Mouse (Mus musculus) G1E (cell line): ENCODE measurements around the gene Prm1. TPM values are rescaled to one million over a fixed set of nuclear protein-coding genes. Genes with fewer than 3 reads are reported as not detected.
A peak's percentile ranks its signal among the peaks of the same experiment; 100 is the strongest.

ENCODE experiments used
- ATAC-seq: 2 replicates; pipeline ENCODE4 v1.8.0; 2016; ENCODE audit warnings: mild to moderate bottlenecking; ENCODE audit not compliant: insufficient number of reproducible peaks, poor library complexity, low FRiP score, severe bottlenecking; ENCODE audit errors: extremely low read depth
- DNase-seq: peaks from one replicate; pipeline ENCODE4 v3.0.0; 2012; ENCODE audit warnings: low spot score
- H3K27me3 ChIP-seq: 2 replicates; pipeline ENCODE4 v1.6.1; 2012; ENCODE audit warnings: mild to moderate bottlenecking, low read length, inconsistent platforms; ENCODE audit not compliant: insufficient read depth
- H3K36me3 ChIP-seq: replicated peaks from 2 replicates; pipeline ENCODE3; 2012; ENCODE audit warnings: mild to moderate bottlenecking, inconsistent platforms
- H3K4me1 ChIP-seq: 2 replicates; pipeline ENCODE4 v1.6.1; 2012; ENCODE audit warnings: low read depth, low read length, inconsistent platforms, mixed read lengths; ENCODE audit not compliant: insufficient read depth
- H3K4me3 ChIP-seq: 2 replicates; pipeline ENCODE4 v1.5.1; 2012; ENCODE audit warnings: low read depth, mild to moderate bottlenecking, inconsistent platforms, low read length, moderate library complexity, mixed read lengths
- H3K9me3 ChIP-seq: replicated peaks from 2 replicates; pipeline ENCODE4 v1.6.1; 2012; ENCODE audit warnings: inconsistent platforms
- CTCF ChIP-seq: IDR thresholded peaks from 2 replicates; pipeline ENCODE4 v1.5.1; 2012; ENCODE audit warnings: low read depth, low read length, inconsistent platforms, mixed read lengths
- GATA1 ChIP-seq: IDR thresholded peaks from 2 replicates; pipeline ENCODE4 v1.6.1; 2012; ENCODE audit warnings: borderline replicate concordance, low read length, inconsistent platforms, mixed read lengths
- GATA2 ChIP-seq: IDR thresholded peaks from 2 replicates; pipeline ENCODE4 v1.6.1; 2012; ENCODE audit warnings: low read depth, low read length, inconsistent platforms, borderline replicate concordance
- POLR2AphosphoS5 ChIP-seq: IDR thresholded peaks from 2 replicates; pipeline ENCODE4 v1.6.1; 2012; ENCODE audit warnings: low read depth, low read length, inconsistent platforms; ENCODE audit not compliant: insufficient replicate concordance
- TAL1 ChIP-seq: conservative IDR thresholded peaks from 2 replicates; pipeline ENCODE4 v1.6.1; 2012; ENCODE audit warnings: low read depth, low read length, inconsistent platforms, mixed read lengths
- polyA plus RNA-seq: library from polyadenylated mRNA; stranded (reverse); fragments of >175 nt; gene quantifications from 2 replicates; pipeline ENCODE4 v1.2.3, GENCODE M21; 2012
- total RNA-seq, 2 experiments: library from RNA; stranded (forward) in 1 of 2; stranded (reverse) in 1 of 2; fragments of 200-1000 nt in 1 of 2; fragments of >200 nt in 1 of 2; fragmentation: Nextera tagmentation in 1 of 2; gene quantifications; 2 replicates each; pipeline ENCODE4 v1.2.3; 2014 to 2017

Gene Prm1
- total and polyA plus RNA-seq, 3 experiments: not detected

DNA sequence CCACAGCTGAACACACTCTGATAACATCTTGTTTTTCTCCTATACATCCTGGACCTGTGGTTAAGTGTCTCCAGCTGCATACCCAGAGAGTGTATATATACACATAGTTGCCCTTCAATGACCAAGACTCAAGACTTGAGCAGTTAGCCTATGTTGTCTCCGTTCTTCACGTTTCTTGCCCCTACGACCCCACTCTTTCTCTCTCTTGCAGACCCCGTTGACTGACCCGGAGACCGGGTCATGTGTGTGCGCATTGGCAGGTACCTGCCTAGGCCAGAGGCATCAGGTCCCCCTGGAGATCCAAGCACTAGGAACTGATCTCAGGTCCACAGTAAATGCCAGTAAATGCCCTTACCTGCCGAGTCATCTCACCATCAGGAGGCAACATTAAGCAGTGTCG, 21.6 kb upstream of the Prm1 start:
- no peak overlapping the region for H3K4me3 ChIP-seq
- no peak for DNase-seq
- peaks cover 26% of the 10 kb centered on the region for H3K27me3 ChIP-seq
- TF ChIP-seq GATA1 (no peak), CTCF (no peak), TAL1 (no peak), POLR2AphosphoS5 (no peak), GATA2 (no peak)
- peaks cover 3% of the 10 kb centered on the region; the same call in 1 of the 2 replicates for H3K4me1 ChIP-seq
- no peaks in the 10 kb centered on the region for H3K36me3 ChIP-seq
- H3K9me3 ChIP-seq: 0 out of 2 replicates have a peak, but pooled peaks cover 2% of the 10 kb centered on the region
- no peak for ATAC-seq

DNA sequence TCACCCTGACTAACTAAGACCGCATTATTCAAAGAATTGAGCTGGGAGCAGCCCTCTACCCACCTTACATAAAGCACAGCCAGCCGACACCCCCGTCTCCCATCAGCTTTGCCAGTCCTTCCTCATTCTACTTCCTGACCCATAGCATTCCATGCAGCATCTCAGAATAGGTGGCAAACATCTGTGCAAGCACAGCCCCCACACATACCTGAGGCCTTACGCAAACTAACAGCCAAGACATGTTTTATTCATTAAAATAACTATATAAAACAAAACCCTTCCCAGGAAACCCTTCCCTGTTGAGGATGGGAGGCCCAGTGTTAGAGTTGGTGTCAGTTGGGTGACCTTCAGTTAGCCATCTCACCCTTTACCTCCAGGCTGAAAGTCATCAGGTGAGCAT, 20.2 kb upstream of the Prm1 start:
- Histone ChIP-seq H3K27me3 (peaks cover 37% of the 10 kb centered on the region), H3K4me1 (no peaks in the 10 kb centered on the region), H3K36me3 (no peaks in the 10 kb centered on the region), H3K9me3 (no peaks in the 10 kb centered on the region), H3K4me3 (no peak overlapping the region)
- ATAC-seq (no peak), DNase-seq (no peak)
- TF ChIP-seq POLR2AphosphoS5 (no peak), GATA1 (no peak), TAL1 (no peak), CTCF (no peak), GATA2 (no peak)

DNA sequence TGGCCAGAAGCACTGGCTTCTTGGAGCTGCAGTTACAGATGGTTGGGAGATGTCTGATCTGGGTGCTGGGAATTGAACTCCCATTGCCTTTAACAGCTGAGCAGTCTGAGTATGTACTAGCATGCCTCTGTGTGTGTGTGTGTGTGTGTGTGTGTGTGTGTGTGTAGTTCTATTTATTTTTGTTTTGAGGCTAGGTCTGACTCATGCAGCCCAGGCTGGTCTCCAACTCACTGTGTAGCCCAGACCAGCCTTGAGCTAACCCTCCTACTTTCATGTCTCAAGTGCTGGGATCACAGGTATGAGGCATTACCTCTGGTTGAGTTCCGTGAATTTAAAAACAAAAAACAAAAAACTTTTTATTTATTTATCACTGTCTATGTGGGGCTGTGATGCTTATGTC, 18.9 kb upstream of the Prm1 start:
- no peak for ATAC-seq
- no peaks in the 10 kb centered on the region for H3K4me1 ChIP-seq
- H3K27me3 ChIP-seq: peaks cover 49% of the 10 kb centered on the region
- no peaks in the 10 kb centered on the region for H3K9me3 ChIP-seq
- H3K36me3 ChIP-seq: no peaks in the 10 kb centered on the region
- H3K4me3 ChIP-seq: no peak overlapping the region
- TF ChIP-seq POLR2AphosphoS5 (no peak), GATA2 (no peak), TAL1 (no peak), GATA1 (no peak), CTCF (no peak)
- DNase-seq: no peak

DNA sequence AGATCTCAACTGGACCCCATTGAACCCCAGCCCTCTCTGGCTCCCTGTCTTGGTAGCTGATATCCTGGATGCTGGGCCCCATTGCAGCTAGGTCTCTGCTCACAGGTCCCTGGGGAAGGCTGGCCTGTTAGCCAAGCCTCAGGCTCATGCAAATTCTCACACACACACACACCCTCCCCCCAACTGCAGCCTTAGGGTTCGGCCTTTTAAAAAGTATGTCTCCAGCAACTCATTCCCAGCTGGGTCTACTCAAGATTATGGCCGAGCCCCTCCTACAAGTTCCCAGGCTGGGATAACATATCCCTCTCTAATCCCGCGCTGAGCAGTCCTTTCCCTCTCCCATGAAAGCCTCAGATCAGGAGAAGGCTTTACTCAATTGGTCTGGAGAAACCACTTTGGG, 15.7 kb upstream of the Prm1 start:
- no peaks in the 10 kb centered on the region for H3K4me1 ChIP-seq
- DNase-seq (no peak), ATAC-seq (no peak)
- H3K27me3 ChIP-seq: peaks cover 57% of the 10 kb centered on the region
- no peaks in the 10 kb centered on the region for H3K9me3 ChIP-seq
- TF ChIP-seq TAL1: no peak
- no peak for TF ChIP-seq CTCF
- TF ChIP-seq GATA2: no peak
- no peak for TF ChIP-seq GATA1
- H3K4me3 ChIP-seq: no peak overlapping the region
- H3K36me3 ChIP-seq: no peaks in the 10 kb centered on the region

DNA sequence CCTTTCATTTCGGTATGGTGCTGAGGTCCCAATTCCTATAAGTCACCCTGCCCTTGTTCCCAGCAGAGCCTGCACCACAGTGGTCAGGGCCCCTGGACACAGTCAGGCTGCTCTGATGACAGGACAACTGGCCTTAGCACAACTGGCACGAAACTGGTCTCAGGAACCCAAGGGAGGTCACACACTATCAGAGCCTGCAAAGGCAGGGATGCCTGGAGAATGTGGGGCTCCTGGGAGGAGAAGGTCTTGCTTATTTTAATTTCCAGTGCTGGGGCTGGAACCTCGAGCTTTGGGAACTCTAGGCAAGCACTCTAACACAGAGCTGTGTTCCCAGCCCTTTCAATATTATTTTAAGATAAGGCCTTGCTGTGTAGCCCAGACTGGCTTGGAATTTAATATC, 14.3 kb upstream of the Prm1 start:
- ATAC-seq: no peak

DNA sequence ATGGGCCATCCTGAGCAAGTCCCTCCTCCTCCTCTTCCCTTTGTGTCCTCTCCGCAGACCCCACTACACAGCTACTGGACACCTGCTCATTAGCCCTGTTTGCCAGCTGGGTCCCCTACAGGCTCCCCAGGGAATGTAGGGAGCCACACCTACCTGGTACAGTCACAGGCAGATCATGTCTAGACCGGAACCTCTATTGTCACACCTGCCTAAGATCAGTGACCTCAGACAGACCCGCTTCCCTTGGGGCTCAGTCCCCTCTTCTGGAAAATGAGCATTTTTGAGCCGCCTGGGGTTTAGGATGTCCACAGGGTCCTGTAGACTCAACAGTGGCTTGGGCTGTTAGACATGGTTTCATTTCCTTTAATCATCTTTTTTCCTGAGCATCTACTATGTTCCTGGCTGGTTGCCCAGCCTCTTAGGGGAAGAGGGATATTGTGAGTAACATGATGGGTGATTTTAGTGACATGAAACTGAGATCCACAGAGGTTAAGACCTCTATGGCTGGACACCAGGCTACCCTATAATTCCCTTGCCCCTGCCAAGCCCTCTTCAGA, 13.0 kb upstream of the Prm1 start:
- no peak for TF ChIP-seq CTCF
- no peak for TF ChIP-seq GATA2
- TF ChIP-seq POLR2AphosphoS5: no peak
- TF ChIP-seq GATA1: no peak
- TF ChIP-seq TAL1: no peak
- ATAC-seq (no peak), DNase-seq (no peak)
- Histone ChIP-seq H3K4me1 (peaks cover 23% of the 10 kb centered on the region), H3K36me3 (no peaks in the 10 kb centered on the region), H3K4me3 (no peak overlapping the region), H3K9me3 (no peaks in the 10 kb centered on the region), H3K27me3 (peaks cover 61% of the 10 kb centered on the region)

More for the DNA sequence above, 14.3 kb upstream of the Prm1 start:
- Histone ChIP-seq H3K4me1 (peaks cover 9% of the 10 kb centered on the region), H3K36me3 (no peaks in the 10 kb centered on the region), H3K27me3 (peaks cover 60% of the 10 kb centered on the region), H3K9me3 (no peaks in the 10 kb centered on the region), H3K4me3 (no peak overlapping the region)
- DNase-seq: no peak
- no peak for TF ChIP-seq POLR2AphosphoS5
- no peak for TF ChIP-seq GATA1
- no peak for TF ChIP-seq CTCF
- TF ChIP-seq TAL1: no peak
- TF ChIP-seq GATA2: no peak

DNA sequence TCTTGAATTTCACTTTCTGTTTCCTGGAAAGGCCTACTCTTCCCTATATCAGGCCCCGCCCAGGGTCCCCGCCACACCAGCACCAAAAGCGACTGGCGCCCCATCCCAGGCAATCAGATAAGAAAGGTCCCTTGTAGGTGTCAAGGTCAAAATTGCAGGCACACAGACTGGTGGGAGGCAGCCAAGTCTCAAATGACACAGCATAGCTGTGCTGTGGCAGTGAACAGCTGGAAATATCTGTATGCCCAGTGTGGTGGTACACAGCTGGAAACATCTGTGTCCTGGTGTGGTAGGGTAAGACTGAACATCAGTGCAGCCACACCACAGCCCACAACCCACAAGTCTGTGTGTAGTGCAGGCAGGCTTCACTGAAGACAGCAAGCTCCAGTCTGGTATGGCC, 9.2 kb upstream of the Prm1 start:
- Histone ChIP-seq H3K36me3 (no peaks in the 10 kb centered on the region), H3K4me3 (peak overlapping the region; percentile 33), H3K4me1 (peaks cover 31% of the 10 kb centered on the region), H3K27me3 (peaks cover 59% of the 10 kb centered on the region), H3K9me3 (no peaks in the 10 kb centered on the region)
- TF ChIP-seq GATA2 (no peak), POLR2AphosphoS5 (no peak), CTCF (no peak), GATA1 (no peak), TAL1 (no peak)
- peak; percentile 54 for ATAC-seq
- DNase-seq: peak; percentile 30
